Mouse (Mus musculus) myocyte (in vitro differentiated cells): ENCODE results near the gene Deaf1. TPM values are rescaled to one million over a fixed set of nuclear protein-coding genes. Genes with fewer than 3 reads are reported as not detected.

Experiments used
- polyA plus RNA-seq: library from polyadenylated mRNA; unstranded; fragments of >200 nt; fragmentation: generic; extraction: Trizol; gene quantifications from one replicate; pipeline ENCODE4 v1.2.1, GENCODE M21; 2012; ENCODE audit warnings: missing spikeins

The Deaf1 gene
- polyA plus RNA-seq, 1 experiment: 11.8 TPM

Other genes starting within 250 kb of the Deaf1 start
- gene Pkp3, start 249.5 kb downstream of the Deaf1 start, polyA plus RNA-seq: 0.25 TPM
- gene Sigirr, start 227.1 kb downstream of the Deaf1 start, polyA plus RNA-seq: 4.8 TPM
- gene Ano9, start 209.9 kb downstream of the Deaf1 start, polyA plus RNA-seq: not detected
- 28.0 TPM for gene Ptdss2, start 205.3 kb downstream of the Deaf1 start, polyA plus RNA-seq
- 276 TPM for gene Rnh1, start 154.8 kb downstream of the Deaf1 start, polyA plus RNA-seq
- gene Hras, start 133.7 kb downstream of the Deaf1 start, polyA plus RNA-seq: 215 TPM
- gene Lrrc56, start 133.5 kb downstream of the Deaf1 start, polyA plus RNA-seq: 1.1 TPM
- 0.10 TPM for gene Lmntd2, start 113.6 kb downstream of the Deaf1 start, polyA plus RNA-seq
- 54.5 TPM for gene Rassf7, start 111.8 kb downstream of the Deaf1 start, polyA plus RNA-seq
- gene Phrf1, start 98.9 kb downstream of the Deaf1 start, polyA plus RNA-seq: 44.5 TPM
- gene Irf7, start 61.2 kb downstream of the Deaf1 start, polyA plus RNA-seq: 0.97 TPM
- 0.07 TPM for gene Cdhr5, start 50.9 kb downstream of the Deaf1 start, polyA plus RNA-seq
- 0.68 TPM for gene Sct, start 48.6 kb downstream of the Deaf1 start, polyA plus RNA-seq
- gene Drd4, start 35.7 kb downstream of the Deaf1 start, polyA plus RNA-seq: not detected
- 12.5 TPM for gene Tmem80, start within 50 bp of the Deaf1 start, polyA plus RNA-seq
- 0.44 TPM for gene Eps8l2, start 11.2 kb upstream of the Deaf1 start, polyA plus RNA-seq
- 259 TPM for gene Taldo1, start 64.5 kb upstream of the Deaf1 start, polyA plus RNA-seq
- gene Gatd1, start 86.4 kb upstream of the Deaf1 start, polyA plus RNA-seq: 16.3 TPM
- gene Cend1, start 101.8 kb upstream of the Deaf1 start, polyA plus RNA-seq: 0.25 TPM
- gene Slc25a22, start 110.2 kb upstream of the Deaf1 start, polyA plus RNA-seq: 8.8 TPM
- gene Pidd1, start 116.3 kb upstream of the Deaf1 start, polyA plus RNA-seq: 1.9 TPM
- gene Rplp2, start 119.7 kb upstream of the Deaf1 start, polyA plus RNA-seq: 5,265 TPM
- 50.5 TPM for gene Pnpla2, start 127.5 kb upstream of the Deaf1 start, polyA plus RNA-seq
- 2.4 TPM for gene Cracr2b, start 133.4 kb upstream of the Deaf1 start, polyA plus RNA-seq
- gene Cd151, start 139.7 kb upstream of the Deaf1 start, polyA plus RNA-seq: 267 TPM
- gene Polr2l, start 147.4 kb upstream of the Deaf1 start, polyA plus RNA-seq: 95.1 TPM
- 95.5 TPM for gene Tspan4, start 147.6 kb upstream of the Deaf1 start, polyA plus RNA-seq
- 51.3 TPM for gene Chid1, start 212.2 kb upstream of the Deaf1 start, polyA plus RNA-seq
- gene Ap2a2, start 234.5 kb upstream of the Deaf1 start, polyA plus RNA-seq: 89.2 TPM